Mouse (Mus musculus) thymus, adult 2 months (tissue): ENCODE results near the gene Fbn1. TPM values are rescaled to one million over a fixed set of nuclear protein-coding genes. Genes with fewer than 3 reads are reported as not detected.

ENCODE experiments used
- DNase-seq: peaks from one replicate; pipeline ENCODE4 v3.0.0; 2021
- H3K27ac ChIP-seq: fragments of 200-500 bp; 2 replicates; pipeline ENCODE4 v1.5.1; 2012; ENCODE audit warnings: low read length, control low read depth; ENCODE audit not compliant: control insufficient read depth, insufficient read depth
- H3K27me3 ChIP-seq: fragments of 200-500 bp; 2 replicates; pipeline ENCODE4 v1.6.1; 2012; ENCODE audit warnings: mild to moderate bottlenecking, low read length, moderate library complexity, mixed read lengths; ENCODE audit not compliant: control insufficient read depth, insufficient read depth
- H3K36me3 ChIP-seq: fragments of 200-500 bp; 2 replicates; pipeline ENCODE4 v1.6.1; 2012; ENCODE audit warnings: mild to moderate bottlenecking, low read length, moderate library complexity; ENCODE audit not compliant: control insufficient read depth, insufficient read depth
- H3K4me1 ChIP-seq: fragments of 200-500 bp; replicated peaks from 2 replicates; pipeline ENCODE4 v1.6.1; 2012; ENCODE audit warnings: low read length; ENCODE audit not compliant: control insufficient read depth, insufficient read depth
- H3K4me3 ChIP-seq: fragments of 200-500 bp; 2 replicates; pipeline ENCODE4 v1.5.1; 2012; ENCODE audit warnings: mild to moderate bottlenecking, low read length, control low read depth, moderate library complexity; ENCODE audit not compliant: control insufficient read depth, insufficient read depth
- CTCF ChIP-seq: fragments of 200-500 bp; IDR thresholded peaks from 2 replicates; pipeline ENCODE4 v1.5.1; 2012; ENCODE audit warnings: mild to moderate bottlenecking, control low read depth, low read length, moderate library complexity, borderline replicate concordance; ENCODE audit not compliant: control insufficient read depth, poor library complexity, insufficient read depth; ENCODE audit errors: extremely low read depth
- POLR2A ChIP-seq: fragments of 200-500 bp; IDR thresholded peaks from 2 replicates; pipeline ENCODE4 v1.6.1; 2012; ENCODE audit warnings: mild to moderate bottlenecking, low read length, control low read depth, moderate library complexity; ENCODE audit not compliant: control insufficient read depth, poor library complexity, insufficient read depth; ENCODE audit errors: extremely low read depth
- WGBS: fragments of 180-500 bp; shearing (Covaris S2); methylation state at CpG from one replicate; pipeline ENCODE4 v1.1.7; 2018; 5-methylcytosine and 5-hydroxymethylcytosine counted together
- polyA plus RNA-seq: library from polyadenylated mRNA; depleted of rRNA; stranded (reverse); fragments of >200 nt; gene quantifications from 2 replicates; pipeline ENCODE4 v1.2.3, GENCODE M21; 2012

The Fbn1 gene
- polyA plus RNA-seq, 1 experiment = 4.5 TPM

- H3K4me1 ChIP-seq = no peaks in the 10 kb centered on the region
- H3K27me3 ChIP-seq = no peaks in the 10 kb centered on the region
- no peak for TF ChIP-seq CTCF
- no peak for TF ChIP-seq POLR2A
- no peak for DNase-seq
- no peak overlapping the region for H3K4me3 ChIP-seq
- WGBS = 95% methylated on average over 7 of the region's 7 CpGs
- no peak overlapping the region for H3K27ac ChIP-seq
- no peaks in the 10 kb centered on the region for H3K36me3 ChIP-seq
Observed at GRCm38 (mm10) chr2:125331581-125331980, 176.2 kb downstream of the Fbn1 start.

- Histone ChIP-seq H3K27ac (no peak overlapping the region), H3K4me3 (no peak overlapping the region), H3K4me1 (no peaks in the 10 kb centered on the region), H3K27me3 (no peaks in the 10 kb centered on the region), H3K36me3 (no peaks in the 10 kb centered on the region)
- WGBS = 88% methylated on average over 10 of the region's 10 CpGs
- TF ChIP-seq CTCF = no peak
- TF ChIP-seq POLR2A = no peak
- no peak for DNase-seq
Observed at GRCm38 (mm10) chr2:125330506-125330905, 177.3 kb downstream of the Fbn1 start.

- Histone ChIP-seq H3K36me3 (no peaks in the 10 kb centered on the region), H3K4me3 (no peak overlapping the region), H3K27me3 (no peaks in the 10 kb centered on the region), H3K27ac (no peak overlapping the region), H3K4me1 (no peaks in the 10 kb centered on the region)
- TF ChIP-seq CTCF = no peak
- no peak for TF ChIP-seq POLR2A
- 95% methylated on average over 7 of the region's 7 CpGs for WGBS
- DNase-seq = no peak
Observed at GRCm38 (mm10) chr2:125325125-125325855, 182.5 kb downstream of the Fbn1 start.

- no peak for TF ChIP-seq CTCF
- TF ChIP-seq POLR2A = no peak
- H3K36me3 ChIP-seq = no peaks in the 10 kb centered on the region
- H3K4me1 ChIP-seq = no peaks in the 10 kb centered on the region
- WGBS = 87% methylated on average over 5 of the region's 5 CpGs
- no peak overlapping the region for H3K4me3 ChIP-seq
- H3K27ac ChIP-seq = no peak overlapping the region
- DNase-seq = no peak
- H3K27me3 ChIP-seq = no peaks in the 10 kb centered on the region
Observed at GRCm38 (mm10) chr2:125324455-125324854, 183.3 kb downstream of the Fbn1 start.

- no peak for DNase-seq
Observed at GRCm38 (mm10) chr2:125323347-125323746, 184.4 kb downstream of the Fbn1 start.

GRCm38 (mm10) chr2:125322581-125322980 lies 185.2 kb downstream of the Fbn1 start:
- WGBS = 95% methylated on average over 2 of the region's 2 CpGs
- no peak for TF ChIP-seq POLR2A
- TF ChIP-seq CTCF = no peak
- no peak for DNase-seq

More at GRCm38 (mm10) chr2:125323347-125323746, 184.4 kb downstream of the Fbn1 start:
- Histone ChIP-seq H3K36me3 (no peaks in the 10 kb centered on the region), H3K4me3 (no peak overlapping the region), H3K4me1 (no peaks in the 10 kb centered on the region), H3K27ac (no peak overlapping the region), H3K27me3 (no peaks in the 10 kb centered on the region)
- no peak for TF ChIP-seq POLR2A
- no peak for TF ChIP-seq CTCF
- 94% methylated on average over 4 of the region's 4 CpGs for WGBS

More at GRCm38 (mm10) chr2:125322581-125322980, 185.2 kb downstream of the Fbn1 start:
- no peak overlapping the region for H3K4me3 ChIP-seq
- no peaks in the 10 kb centered on the region for H3K4me1 ChIP-seq
- no peak overlapping the region for H3K27ac ChIP-seq
- H3K27me3 ChIP-seq = no peaks in the 10 kb centered on the region
- H3K36me3 ChIP-seq = no peaks in the 10 kb centered on the region
